Mouse (Mus musculus) T-cell, adult 2 months (primary cell): Measurements from ENCODE around the gene Rbmx2.

ENCODE experiments used
- DNase-seq: peaks from one replicate; pipeline ENCODE4 v3.0.0; 2022; ENCODE audit warnings: low spot score

The Rbmx2 gene

DNA sequence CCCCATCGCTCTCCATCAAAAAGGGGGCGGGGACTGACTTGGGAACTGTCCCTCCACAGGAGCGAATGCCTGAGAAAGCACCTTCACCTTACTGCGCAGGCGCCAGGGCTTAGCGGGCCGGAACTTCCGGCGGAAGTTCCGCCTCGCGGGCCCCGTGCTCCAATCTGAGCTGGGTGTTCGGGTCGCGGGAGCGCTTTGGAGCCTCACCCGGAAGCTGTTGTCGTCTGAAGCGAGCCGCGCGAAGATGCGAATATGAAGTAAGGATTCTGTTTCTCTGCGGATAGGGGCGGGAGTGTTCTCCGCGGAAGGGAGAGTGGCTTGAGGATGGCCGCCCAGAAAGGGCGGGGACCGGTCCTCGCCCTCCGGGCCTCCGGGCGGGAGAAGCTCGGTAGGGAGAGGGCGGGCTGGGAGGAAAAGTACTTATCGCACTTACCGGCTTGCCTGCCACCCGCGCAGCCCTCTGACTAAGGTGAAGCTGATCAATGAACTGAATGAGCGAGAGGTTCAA is at the start of gene Rbmx2:
TSS of gene Rbmx2 (plus strand) at position 141 of the 508 bp plus-strand sequence.
- peak; percentile 91 for DNase-seq

DNA sequence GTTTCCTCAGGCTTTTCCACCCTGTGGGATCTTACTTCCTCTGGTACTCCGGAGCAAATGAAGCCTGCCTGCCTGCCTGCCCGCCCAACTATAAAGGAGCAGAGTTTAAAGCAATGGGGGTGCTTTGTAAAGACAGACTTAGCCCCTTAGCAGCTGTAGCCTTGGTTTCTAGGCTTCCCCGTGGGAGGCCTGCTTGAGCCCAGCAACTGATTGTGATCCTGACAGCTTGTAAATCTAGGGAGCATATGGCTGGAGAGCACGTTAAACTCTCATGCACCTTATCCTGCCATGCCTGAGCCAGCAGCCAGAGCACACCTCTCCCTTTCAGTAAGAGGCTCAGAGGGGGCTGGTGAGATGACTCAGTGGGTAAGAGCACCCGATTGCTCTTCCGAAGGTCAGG is 28.0 kb upstream of the Rbmx2 start:
- no peak for DNase-seq

DNA sequence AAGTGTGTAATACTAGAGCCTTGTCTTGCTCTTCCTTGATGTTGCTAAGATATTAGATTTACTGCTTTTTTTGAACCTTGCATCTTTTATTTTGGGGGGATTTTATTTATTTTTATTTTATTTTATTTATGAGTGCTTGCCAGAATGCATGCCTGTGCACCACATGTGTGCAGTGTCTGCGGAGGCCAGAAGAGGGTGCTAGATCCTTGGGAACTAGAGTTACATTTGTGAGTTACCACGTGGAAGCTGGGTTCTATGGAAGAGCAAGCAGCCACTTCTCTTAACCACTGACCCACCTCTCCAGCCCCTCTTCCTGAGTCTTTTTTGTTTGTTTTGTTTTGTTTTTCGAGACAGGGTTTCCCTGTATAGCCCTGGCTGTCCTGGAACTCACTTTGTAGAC is 25.2 kb upstream of the Rbmx2 start:
- DNase-seq: no peak

DNA sequence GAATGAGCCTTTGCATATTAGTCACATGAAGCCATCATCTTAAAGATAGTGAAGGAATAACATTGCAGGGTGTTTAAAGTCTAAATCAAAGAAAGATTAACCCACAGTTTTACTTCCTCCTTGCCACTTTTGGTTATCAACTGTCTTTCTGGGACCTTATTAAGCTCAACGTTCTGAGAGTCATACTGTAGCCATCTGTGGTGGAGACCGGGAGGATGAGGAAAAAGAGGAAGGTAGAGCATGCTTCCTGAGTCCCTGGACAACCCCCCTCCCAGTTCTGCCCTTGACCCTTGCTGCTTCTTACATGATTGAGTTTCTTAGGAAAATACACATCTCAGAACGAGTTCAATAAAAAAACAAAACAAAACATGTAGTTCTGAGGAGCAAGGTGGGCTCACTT is 23.1 kb upstream of the Rbmx2 start:
- no peak for DNase-seq

DNA sequence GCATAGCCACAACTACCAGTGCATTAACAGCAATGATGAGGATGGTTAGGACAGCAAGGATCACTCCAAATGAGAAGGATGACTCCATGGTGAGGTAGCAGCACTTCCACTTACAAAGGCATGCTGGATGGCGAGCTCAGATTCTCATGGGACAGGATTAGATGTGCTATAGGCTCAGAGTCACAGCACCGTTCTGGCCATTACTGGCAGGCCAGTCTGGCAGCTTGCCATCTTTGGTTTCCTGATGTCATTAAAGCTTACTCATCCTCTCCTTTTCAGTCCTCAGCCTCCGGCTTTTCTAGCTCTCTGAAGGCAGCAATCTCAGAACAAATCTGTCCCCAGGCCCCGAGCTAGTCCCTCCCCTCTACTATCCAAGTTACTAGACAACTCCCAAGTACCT is 20.6 kb upstream of the Rbmx2 start, which contains the start of gene Gpr119:
TSS of gene Gpr119 (minus strand) at position 308 of the 400 bp plus-strand sequence.
- DNase-seq: no peak

DNA sequence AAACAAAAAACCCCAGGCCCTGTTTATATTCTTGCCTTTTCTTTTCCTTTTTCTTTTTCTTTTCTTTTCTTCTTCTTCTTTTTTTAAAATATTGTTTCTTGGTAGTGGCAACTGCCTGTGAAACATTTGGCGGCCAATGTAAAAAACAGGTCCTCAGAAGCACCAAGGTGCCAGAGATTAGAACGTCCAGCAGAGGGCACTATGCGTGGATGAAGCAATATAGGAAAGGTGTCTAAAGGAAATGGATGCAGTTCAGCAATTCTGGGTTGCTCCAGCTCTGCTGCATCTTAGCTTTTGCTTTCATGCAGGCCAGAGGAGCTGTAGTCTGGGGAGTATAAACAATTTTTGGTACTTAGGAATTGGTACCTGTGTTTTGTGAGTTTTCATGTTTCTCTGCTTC is 11.4 kb upstream of the Rbmx2 start:
- DNase-seq: peak; percentile 51

DNA sequence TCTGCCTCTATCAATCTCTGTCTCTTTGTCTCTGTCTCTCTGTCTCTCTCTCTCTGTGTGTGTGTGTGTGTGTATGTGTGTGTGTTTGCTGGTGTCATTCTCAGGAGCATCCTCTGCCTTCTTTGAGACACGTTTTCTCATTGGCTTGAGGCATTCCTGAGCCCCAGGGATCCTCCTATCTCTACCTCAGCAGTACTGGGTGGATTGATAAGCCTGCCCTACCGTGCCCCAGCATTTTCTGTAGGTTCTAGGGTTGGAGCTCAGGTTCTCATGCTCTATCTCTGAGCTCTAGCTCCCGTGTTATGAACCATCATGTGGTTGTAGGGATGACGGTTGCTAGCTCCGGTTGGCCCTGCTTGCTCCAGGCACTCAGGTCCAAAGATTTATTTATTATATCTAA is 10.9 kb upstream of the Rbmx2 start:
- no peak for DNase-seq

DNA sequence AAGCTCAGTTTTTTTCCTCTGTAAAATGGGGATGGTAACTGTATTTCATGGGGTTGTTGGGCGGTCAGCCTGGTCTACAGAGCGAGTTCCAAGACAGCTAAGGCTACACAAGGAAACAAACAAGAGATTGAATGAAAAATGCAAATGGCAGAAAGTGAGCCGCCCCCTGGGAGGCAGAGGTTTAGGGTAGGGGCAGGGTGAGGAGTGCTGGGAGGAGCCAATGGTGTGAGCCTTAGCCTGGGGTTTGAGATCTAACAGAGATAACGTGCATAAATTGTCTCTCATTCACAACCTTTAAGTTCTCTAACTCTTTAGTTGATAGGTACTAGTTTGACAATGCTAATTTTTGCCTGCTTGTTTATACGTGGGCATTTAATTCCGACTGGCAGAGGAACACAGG is 344 bp upstream of the Rbmx2 start:
- DNase-seq: no peak

DNA sequence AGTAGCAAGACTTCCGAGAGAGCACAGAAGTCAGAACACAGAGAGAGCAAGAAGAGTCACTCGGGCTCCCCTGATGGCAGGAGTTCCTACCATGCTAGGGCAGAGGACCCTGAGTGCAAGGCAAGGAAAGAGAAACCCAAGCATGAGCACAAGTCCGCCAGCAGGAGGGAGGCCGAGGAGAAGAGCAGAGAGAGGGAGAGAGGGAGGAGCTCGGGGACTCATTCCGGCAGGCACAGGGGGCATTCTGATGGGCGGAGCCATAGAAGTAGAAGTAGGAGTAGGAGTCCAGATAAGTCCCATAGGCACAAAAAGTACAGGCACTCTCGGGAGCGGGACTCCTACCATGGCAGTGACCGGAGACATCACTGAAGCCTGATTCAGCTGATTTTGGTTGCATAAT is 14.9 kb downstream of the Rbmx2 start:
- no peak for DNase-seq

DNA sequence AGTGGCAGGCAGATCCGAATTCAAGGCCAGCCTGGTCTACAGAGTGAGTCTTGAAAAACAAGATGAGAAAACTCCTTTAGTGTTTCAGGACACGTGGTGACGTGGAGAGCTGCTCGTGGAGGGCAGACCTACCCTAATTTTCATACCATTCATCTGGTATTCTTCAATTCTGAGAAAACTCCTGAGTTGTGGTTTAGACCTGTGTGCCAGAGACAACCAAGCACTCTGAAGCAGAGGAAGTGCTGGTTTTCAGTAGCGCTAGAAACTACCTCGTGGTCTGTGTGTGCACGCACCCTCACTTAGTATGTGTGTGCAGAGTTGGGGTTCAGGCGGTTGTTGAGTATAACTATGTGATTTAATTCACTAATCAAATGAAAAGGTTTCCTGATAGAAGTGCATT is 18.0 kb downstream of the Rbmx2 start:
- peak; percentile 51 for DNase-seq

DNA sequence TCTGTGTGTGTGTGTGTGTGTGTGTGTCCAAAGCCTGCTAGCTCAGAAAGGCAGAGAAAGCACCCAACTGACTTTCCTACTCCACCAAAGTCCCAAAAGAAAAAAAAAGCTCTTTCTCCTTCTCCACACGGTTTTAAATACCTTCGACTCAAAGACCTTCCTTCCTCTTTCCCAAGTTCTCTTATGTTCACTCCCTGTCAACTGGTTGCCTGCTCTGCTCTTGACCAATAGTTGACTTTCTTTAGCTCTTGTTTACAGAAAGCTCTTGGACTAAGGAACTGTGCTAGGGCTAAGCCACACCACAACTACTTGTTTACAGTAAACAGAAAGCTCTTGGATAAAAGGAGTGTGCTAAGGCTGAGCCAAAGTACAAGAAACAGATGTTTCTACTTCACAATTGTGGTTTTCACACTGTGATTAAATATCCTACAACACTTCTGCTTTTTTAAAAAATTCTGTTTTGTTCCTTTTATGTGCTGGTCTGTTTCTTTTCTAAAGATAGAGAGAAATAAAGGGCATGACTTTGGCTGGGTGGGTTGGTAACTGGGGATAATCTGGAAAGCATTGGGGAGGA is 60.0 kb downstream of the Rbmx2 start:
- DNase-seq: no peak
